11 mouse cellular contexts compared by ENCODE assay signal in the genomic region with DNA sequence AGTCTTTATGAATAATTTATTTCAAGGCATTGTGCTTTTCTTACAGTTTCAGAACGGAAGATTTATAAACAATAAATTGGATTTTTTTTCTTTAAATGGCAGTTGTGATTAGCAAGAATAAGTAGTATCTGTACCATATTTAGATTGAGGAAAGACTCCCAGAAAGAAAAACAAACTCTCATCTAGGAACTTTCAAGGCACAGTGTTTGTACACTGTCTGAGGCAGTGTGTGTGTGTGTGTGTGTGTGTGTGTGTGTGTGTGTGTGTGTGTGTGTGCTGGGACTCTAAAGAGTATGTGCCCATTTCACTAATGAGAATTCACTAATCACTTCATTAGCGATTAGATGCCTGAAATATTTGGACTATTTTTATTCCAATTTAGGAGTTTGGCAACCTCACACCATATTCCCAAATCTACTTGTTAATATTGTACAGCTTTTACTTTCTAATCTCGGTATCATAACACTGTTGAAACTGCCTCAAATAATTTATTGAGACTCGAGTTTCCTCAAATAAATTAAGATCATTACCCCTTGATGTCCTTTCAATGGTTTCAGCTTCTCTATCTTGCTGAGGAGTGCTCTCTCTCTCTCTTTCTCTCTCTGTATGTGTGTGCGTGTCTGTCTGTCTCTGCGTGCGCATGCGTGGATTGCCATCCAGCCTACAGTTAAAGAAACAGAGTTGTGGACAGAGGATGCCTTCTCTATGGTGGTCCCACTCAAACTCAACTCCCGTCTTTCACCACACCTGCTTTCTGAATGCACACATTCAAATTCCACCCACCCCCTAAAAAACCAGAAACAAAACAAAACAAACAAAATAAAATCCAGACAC. TPM values are rescaled to one million over a fixed set of nuclear protein-coding genes. Genes with fewer than 3 reads are reported as not detected.
A peak's percentile ranks its signal among the peaks of the same experiment; 100 is the strongest.
DNase-seq lines count a peak whose midpoint lies in the region; ATAC-seq and TF ChIP-seq lines count a peak whose summit lies in the region.
"Had no signal": no experiment of that assay in that cellular context is flagged by ENCODE, and none has a peak within 500 bp of the region (broad histone marks: within the 10 kb centered on the region; RNA-seq: fewer than 3 reads in every experiment).

No protein-coding gene starts in this region.

- H3K4me3 ChIP-seq in embryonic facial prominence, embryonic 10.5 days, result peak overlapping the region; percentile 46; the same call in 1 of the 2 replicates
- no peak overlapping the region for H3K4me3 ChIP-seq in forebrain, postnatal 0 days (ENCODE audit: low read depth, low read length)
- H3K4me3 ChIP-seq in stomach, postnatal 0 days (ENCODE audit: low read depth, low read length), result no peak overlapping the region
- H3K4me3 ChIP-seq: neural tube, embryonic 12.5 days had no signal

- no peaks in the 10 kb centered on the region for H3K27me3 ChIP-seq in embryonic facial prominence, embryonic 10.5 days (replicated peaks; ENCODE audit: low read depth, poor library complexity, severe bottlenecking)
- no peaks in the 10 kb centered on the region for H3K27me3 ChIP-seq in forebrain, postnatal 0 days (ENCODE audit: insufficient read depth, low read length)
- H3K27me3 ChIP-seq in stomach, postnatal 0 days (ENCODE audit: control insufficient read depth, insufficient read depth, low read length), result no peaks in the 10 kb centered on the region
- H3K27me3 ChIP-seq: heart, embryonic 15.5 days; neural tube, embryonic 12.5 days had no signal

- H3K27ac ChIP-seq in embryonic facial prominence, embryonic 10.5 days (replicated peaks), result peak overlapping the region; percentile 90
- H3K27ac ChIP-seq in forebrain, postnatal 0 days (ENCODE audit: low read depth, low read length), result no peak overlapping the region
- H3K27ac ChIP-seq in stomach, postnatal 0 days (replicated peaks), result no peak overlapping the region
- H3K27ac ChIP-seq: liver, embryonic 14.5 days; neural tube, embryonic 12.5 days had no signal

- H3K36me3 ChIP-seq in embryonic facial prominence, embryonic 10.5 days (replicated peaks), result peaks cover 5% of the 10 kb centered on the region
- no peaks in the 10 kb centered on the region for H3K36me3 ChIP-seq in forebrain, postnatal 0 days (ENCODE audit: insufficient read depth)
- H3K36me3 ChIP-seq in stomach, postnatal 0 days (ENCODE audit: control insufficient read depth, insufficient read depth, low read length), result no peaks in the 10 kb centered on the region
- H3K36me3 ChIP-seq: heart, embryonic 15.5 days; neural tube, embryonic 12.5 days had no signal

- peak; percentile 38 for DNase-seq in kidney, postnatal 10 days
- no peak for DNase-seq in kidney, adult 8-10 months
- DNase-seq in NIH3T3 (ENCODE audit: low read depth), result peak; percentile 60
- no peak for DNase-seq in embryonic facial prominence, embryonic 10.5 days (ENCODE audit: low spot score)
- DNase-seq in forebrain, postnatal 0 days, result peak; percentile 18
- no peak for DNase-seq in stomach, postnatal 0 days (ENCODE audit: low spot score)
- DNase-seq in thymus, postnatal 10 days (ENCODE audit: low spot score in 2 of 2), result no peak
- DNase-seq: right cerebral cortex, adult 18-20 months had no signal

- H3K9me3 ChIP-seq in embryonic facial prominence, embryonic 10.5 days, result no peaks in the 10 kb centered on the region
- H3K9me3 ChIP-seq in forebrain, postnatal 0 days (ENCODE audit: low read length), result no peaks in the 10 kb centered on the region
- no peaks in the 10 kb centered on the region for H3K9me3 ChIP-seq in stomach, postnatal 0 days (ENCODE audit: control insufficient read depth, low read length)
- H3K9me3 ChIP-seq: heart, embryonic 15.5 days; neural tube, embryonic 12.5 days had no signal

- peak overlapping the region; percentile 43; the same call in 1 of the 2 replicates for H3K4me2 ChIP-seq in forebrain, postnatal 0 days (ENCODE audit: low read depth)
- H3K4me2 ChIP-seq in stomach, postnatal 0 days (replicated peaks; ENCODE audit: low read depth), result no peak overlapping the region

- no peak for TF ChIP-seq CTCF in forebrain, postnatal 0 days (IDR thresholded peaks at IDR 0.05; ENCODE audit: low read depth)
- no peak for TF ChIP-seq CTCF in stomach, postnatal 0 days (IDR thresholded peaks at IDR 0.05; ENCODE audit: low read depth)

- peak; percentile 42; the same call in 1 of the 2 replicates for ATAC-seq in forebrain, postnatal 0 days
- ATAC-seq in stomach, postnatal 0 days (ENCODE audit: low FRiP score, low TSS enrichment), result no peak

- no peak overlapping the region for H3K9ac ChIP-seq in forebrain, postnatal 0 days
- no peak overlapping the region for H3K9ac ChIP-seq in stomach, postnatal 0 days (ENCODE audit: low read length)
- H3K9ac ChIP-seq: heart, embryonic 15.5 days; liver, embryonic 14.5 days; neural tube, embryonic 12.5 days had no signal

- 57% methylated on average over 9 of the region's 9 CpGs for WGBS in embryonic facial prominence, embryonic 10.5 days
- WGBS in forebrain, postnatal 0 days, result 45% methylated on average over 9 of the region's 9 CpGs
- WGBS in stomach, postnatal 0 days, result 73% methylated on average over 9 of the region's 9 CpGs

- peaks cover 37% of the 10 kb centered on the region for H3K4me1 ChIP-seq in embryonic facial prominence, embryonic 10.5 days
- H3K4me1 ChIP-seq in forebrain, postnatal 0 days (ENCODE audit: insufficient read depth), result 0 out of 2 replicates have a peak, but pooled peaks cover 4% of the 10 kb centered on the region
- no peaks in the 10 kb centered on the region for H3K4me1 ChIP-seq in stomach, postnatal 0 days (replicated peaks; ENCODE audit: control insufficient read depth, insufficient read depth)
- H3K4me1 ChIP-seq: heart, embryonic 15.5 days had no signal

- no peak for TF ChIP-seq EP300 in stomach, postnatal 0 days (optimal IDR thresholded peaks at IDR 0.05)

RNA-seq across cellular contexts. Expression of gene Cped1, which starts 41.3 kb away (rescaled TPM):
- polyA plus RNA-seq in embryonic facial prominence, embryonic 10.5 days (2016; fragmentation: Nextera tagmentation; extraction: Ambion mirVana), result 34.4 and 39.3 TPM in 2 replicates
- total RNA-seq in forebrain, postnatal 0 days (2014; rRNA removed), result 3.9 and 6.5 TPM in 2 replicates
- 2.4 and 2.5 TPM in 2 replicates for polyA plus RNA-seq in forebrain, postnatal 0 days (2015; fragmentation: Nextera tagmentation; extraction: Ambion mirVana)
- 10.4 and 10.7 TPM in 2 replicates for polyA plus RNA-seq in stomach, postnatal 0 days (2015; fragmentation: Nextera tagmentation; extraction: Ambion mirVana)

Comparison
In these comparisons a context has a peak if more than half of its experiments do, and no peak if none do; other contexts are left out.
1. DNase-seq: peak in kidney, postnatal 10 days (single experiment), NIH3T3 (single experiment) and forebrain, postnatal 0 days (single experiment); none in kidney, adult 8-10 months (0 of 2), embryonic facial prominence, embryonic 10.5 days (single experiment), stomach, postnatal 0 days (single experiment) and thymus, postnatal 10 days (0 of 2).